Mouse (Mus musculus) adrenal gland, postnatal 25 days (tissue): ENCODE data around the gene Mknk1. TPM values are rescaled to one million over a fixed set of nuclear protein-coding genes. Genes with fewer than 3 reads are reported as not detected.

ENCODE experiments used
- DNase-seq: peaks from one replicate; pipeline ENCODE4 v3.0.0; 2021; ENCODE audit warnings: mixed read lengths
- total RNA-seq: library from RNA; stranded (reverse); gene quantifications from 2 replicates; pipeline ENCODE4 v1.2.3, GENCODE M21; 2021

Mknk1 gene
- total RNA-seq, 1 experiment from 2014 or later: 62.4 TPM

GRCm38 (mm10) chr4:115847377-115847776, 8.4 kb downstream of the Mknk1 start:
- DNase-seq: no peak

- no peak for DNase-seq
Measured at GRCm38 (mm10) chr4:115848083-115848482, 9.1 kb downstream of the Mknk1 start.

- DNase-seq: no peak
Measured at GRCm38 (mm10) chr4:115848990-115849677, 10.1 kb downstream of the Mknk1 start.

- DNase-seq: no peak
Measured at GRCm38 (mm10) chr4:115850111-115850510, 11.1 kb downstream of the Mknk1 start.

GRCm38 (mm10) chr4:115850631-115851030, 11.6 kb downstream of the Mknk1 start:
- no peak for DNase-seq

GRCm38 (mm10) chr4:115851569-115851968, 12.6 kb downstream of the Mknk1 start:
- no peak for DNase-seq

GRCm38 (mm10) chr4:115855100-115855499, 16.1 kb downstream of the Mknk1 start:
- DNase-seq: no peak

GRCm38 (mm10) chr4:115855609-115856008, 16.6 kb downstream of the Mknk1 start:
- DNase-seq: no peak

- DNase-seq: no peak
Measured at GRCm38 (mm10) chr4:115856282-115856681, 17.3 kb downstream of the Mknk1 start.

GRCm38 (mm10) chr4:115857293-115857883, 18.4 kb downstream of the Mknk1 start:
- no peak for DNase-seq

- DNase-seq: no peak
Measured at GRCm38 (mm10) chr4:115863352-115863751, 24.4 kb downstream of the Mknk1 start.

- no peak for DNase-seq
Measured at GRCm38 (mm10) chr4:115863880-115864279, 24.9 kb downstream of the Mknk1 start.

GRCm38 (mm10) chr4:115869512-115870210, 30.7 kb downstream of the Mknk1 start:
- DNase-seq: no peak

GRCm38 (mm10) chr4:115873231-115873630, 34.2 kb downstream of the Mknk1 start:
- DNase-seq: no peak

GRCm38 (mm10) chr4:115878216-115878678, 39.2 kb downstream of the Mknk1 start:
- DNase-seq: no peak

- DNase-seq: no peak
Measured at GRCm38 (mm10) chr4:115878828-115879227, 39.8 kb downstream of the Mknk1 start.

GRCm38 (mm10) chr4:115881183-115881582, 42.2 kb downstream of the Mknk1 start:
- no peak for DNase-seq

GRCm38 (mm10) chr4:115882195-115882594, 43.2 kb downstream of the Mknk1 start:
- no peak for DNase-seq

GRCm38 (mm10) chr4:115884022-115884421, 45.0 kb downstream of the Mknk1 start, which contains the start of gene Kncn:
Gene Kncn (plus strand): TSS chr4:115884400.
- DNase-seq: no peak

GRCm38 (mm10) chr4:115885846-115886245, 46.8 kb downstream of the Mknk1 start:
- DNase-seq: no peak

- DNase-seq: no peak
Measured at GRCm38 (mm10) chr4:115886875-115887274, 47.9 kb downstream of the Mknk1 start.

GRCm38 (mm10) chr4:115890066-115890465, 51.1 kb downstream of the Mknk1 start:
- DNase-seq: no peak

- DNase-seq: no peak
Measured at GRCm38 (mm10) chr4:115890553-115890952, 51.6 kb downstream of the Mknk1 start, which contains the start of gene 6430628N08Rik. Gene 6430628N08Rik (plus strand): TSS chr4:115890665.
